Mouse (Mus musculus) kidney, adult 2 months (tissue): ENCODE data around the gene Ipo8.

Experiments
- CTCF ChIP-seq: fragments of 200-500 bp; conservative IDR thresholded peaks from 2 replicates; pipeline ENCODE4 v1.5.1; 2011; ENCODE audit warnings: low read depth, mild to moderate bottlenecking, control low read depth, low read length, moderate library complexity, mixed read lengths; ENCODE audit not compliant: insufficient read depth, insufficient read length
- POLR2A ChIP-seq: fragments of 200-500 bp; IDR thresholded peaks from one replicate; pipeline ENCODE4 v1.6.1; 2011; ENCODE audit warnings: low read depth, low read length, control low read depth

DNA sequence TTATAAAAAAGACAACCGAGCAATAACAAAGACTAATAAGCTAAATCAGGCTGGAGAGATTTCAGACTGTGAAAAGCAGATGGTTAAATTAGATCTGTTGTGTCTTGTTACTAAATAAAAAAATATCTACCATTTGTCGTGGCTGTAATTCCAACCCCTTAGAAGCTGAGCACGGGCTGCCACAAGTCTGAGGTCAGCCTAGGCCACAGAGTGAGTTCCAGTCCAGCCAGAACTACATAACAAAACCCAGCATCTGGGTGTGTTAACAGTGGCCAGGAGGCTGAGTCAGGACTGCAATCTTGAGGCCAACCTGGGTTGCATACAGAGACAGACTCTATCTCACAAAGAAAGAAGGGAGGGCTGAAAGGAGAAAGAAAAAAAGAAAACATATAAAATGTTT is 59.8 kb downstream of the Ipo8 start:
- TF ChIP-seq POLR2A, result no peak
- TF ChIP-seq CTCF, result no peak
